Mouse (Mus musculus): ENCODE data around the gene Tbc1d8.

- no peak for TF ChIP-seq CTCF (IDR thresholded peaks at IDR 0.05; ENCODE audit: control insufficient read depth, insufficient read depth, low read length)
- TF ChIP-seq POLR2A (IDR thresholded peaks at IDR 0.05; ENCODE audit: borderline replicate concordance, control insufficient read depth, low read depth, low read length), result no peak
Observed at GRCm38 (mm10) chr1:39372220-39372843, 106.2 kb downstream of the Tbc1d8 start.
